Comparison of ENCODE assay signal across 39 mouse cellular contexts in genomic region chr17:89255687-89256086, GRCm38 (mm10). TPM values are rescaled to one million over a fixed set of nuclear protein-coding genes. Genes with fewer than 3 reads are reported as not detected.
"Had no signal": no experiment of that assay in that cellular context is flagged by ENCODE, and none has a peak within 500 bp of the region (broad histone marks: within the 10 kb centered on the region; RNA-seq: fewer than 3 reads in every experiment).

No protein-coding gene starts in this region.

- H3K4me2 ChIP-seq: heart, embryonic 11.5 days; heart, embryonic 13.5 days; heart, embryonic 15.5 days; hindbrain, embryonic 13.5 days; hindbrain, embryonic 15.5 days; limb, embryonic 12.5 days; liver, embryonic 11.5 days; liver, embryonic 13.5 days had no signal

- H3K4me1 ChIP-seq: heart, embryonic 13.5 days; heart, embryonic 15.5 days; hindbrain, embryonic 13.5 days; hindbrain, embryonic 15.5 days; limb, embryonic 10.5 days; limb, embryonic 12.5 days; liver, embryonic 13.5 days had no signal

- H3K9me3 ChIP-seq: heart, embryonic 13.5 days; heart, embryonic 15.5 days; hindbrain, embryonic 13.5 days; hindbrain, embryonic 15.5 days; limb, embryonic 10.5 days; limb, embryonic 12.5 days; liver, embryonic 13.5 days had no signal

- ATAC-seq: hindbrain, postnatal 0 days; intestine, embryonic 16.5 days had no signal

- H3K36me3 ChIP-seq: heart, embryonic 13.5 days; heart, embryonic 15.5 days; hindbrain, embryonic 13.5 days; hindbrain, embryonic 15.5 days; limb, embryonic 10.5 days; limb, embryonic 12.5 days; liver, embryonic 13.5 days had no signal

- H3K9ac ChIP-seq: heart, embryonic 13.5 days; heart, embryonic 15.5 days; hindbrain, embryonic 13.5 days; hindbrain, embryonic 15.5 days; limb, embryonic 12.5 days; liver, embryonic 13.5 days had no signal

- H3K4me3 ChIP-seq: heart, adult 2 months; heart, embryonic 13.5 days; heart, embryonic 15.5 days; hindbrain, embryonic 13.5 days; hindbrain, embryonic 15.5 days; layer of hippocampus, adult 2 months; left cerebral cortex, adult 2 months; limb, embryonic 10.5 days; limb, embryonic 12.5 days; liver, embryonic 13.5 days had no signal

- DNase-seq: gastrocnemius, postnatal 14 days; gastrocnemius, postnatal 36 days; heart, adult 11 months; heart, adult 2 months; heart, postnatal 14 days; heart, postnatal 36 days; kidney, adult 11 months; kidney, adult 2 months; kidney, adult 9 months; kidney, postnatal 10 days; kidney, postnatal 25 days; kidney, postnatal 4 days; liver; liver, embryonic 13.5 days had no signal

- H3K27me3 ChIP-seq: heart, embryonic 13.5 days; heart, embryonic 15.5 days; hindbrain, embryonic 13.5 days; hindbrain, embryonic 15.5 days; limb, embryonic 12.5 days; liver, embryonic 13.5 days had no signal

- H3K27ac ChIP-seq: heart, adult 2 months; heart, embryonic 13.5 days; heart, embryonic 15.5 days; hindbrain, embryonic 13.5 days; hindbrain, embryonic 15.5 days; hindbrain, postnatal 0 days; layer of hippocampus, adult 2 months; left cerebral cortex, adult 2 months; limb, embryonic 10.5 days; limb, embryonic 12.5 days; liver, embryonic 13.5 days had no signal

RNA-seq across cellular contexts. Expression of gene Fshr, which starts 55.2 kb away (rescaled TPM):
- total RNA-seq: gastrocnemius, adult 18-20 months; gastrocnemius, adult 8-10 months; gastrocnemius, postnatal 14 days; gastrocnemius, postnatal 36 days; heart, adult 2 months; heart, postnatal 14 days; heart, postnatal 36 days; hematopoietic stem cell, adult 5-6 weeks; hindbrain, postnatal 0 days; layer of hippocampus, adult 2 months; layer of hippocampus, postnatal 10 days; layer of hippocampus, postnatal 25 days; left cerebral cortex, adult 2 months; left cerebral cortex, postnatal 14 days; left cerebral cortex, postnatal 36 days had no signal
- polyA plus RNA-seq: gonadal fat pad, adult 2 months; heart, adult 2 months; heart, embryonic 11.5 days; heart, embryonic 13.5 days; heart, postnatal 0 days; hindbrain, embryonic 11.5 days; hindbrain, embryonic 13.5 days; hindbrain, embryonic 15.5 days; hindbrain, postnatal 0 days; intestine, embryonic 14.5 days; intestine, embryonic 16.5 days; kidney, adult 2 months; kidney, embryonic 16.5 days; limb, embryonic 10.5 days; limb, embryonic 12.5 days; limb, embryonic 14.5 days; liver, embryonic 11.5 days; liver, embryonic 13.5 days had no signal
